Mouse (Mus musculus) lung, postnatal 0 days (tissue): Measurements from ENCODE around the gene Gna11. TPM values are rescaled to one million over a fixed set of nuclear protein-coding genes. Genes with fewer than 3 reads are reported as not detected.

Experiments
- ATAC-seq: fragments of 200-750 bp; cut with Nextera tagmentation; 2 replicates; pipeline ENCODE4 v1.8.0; 2017; ENCODE audit warnings: moderate library complexity
- DNase-seq: peaks from one replicate; pipeline ENCODE4 v3.0.0-alpha.2; 2016; ENCODE audit warnings: low spot score
- H3K27ac ChIP-seq: fragments of 300-500 bp; sonication (generic); 2 replicates; pipeline ENCODE4 v1.5.1; 2014; ENCODE audit warnings: antibody characterized with exemption, mild to moderate bottlenecking, low read length, mixed read lengths
- H3K27me3 ChIP-seq: fragments of 300-500 bp; sonication (generic); replicated peaks from 2 replicates; pipeline ENCODE4 v1.6.1; 2014; ENCODE audit warnings: low read length, mixed read lengths; ENCODE audit not compliant: insufficient read depth
- H3K36me3 ChIP-seq: fragments of 300-500 bp; sonication (generic); 2 replicates; pipeline ENCODE4 v1.6.1; 2014; ENCODE audit warnings: low read length, mixed read lengths; ENCODE audit not compliant: insufficient read depth
- H3K4me1 ChIP-seq: fragments of 300-500 bp; sonication (generic); 2 replicates; pipeline ENCODE4 v1.6.1; 2014; ENCODE audit warnings: antibody characterized with exemption, low read depth, low read length, mixed read lengths; ENCODE audit not compliant: insufficient read depth
- H3K4me2 ChIP-seq: fragments of 300-500 bp; sonication (generic); replicated peaks from 2 replicates; pipeline ENCODE4 v1.6.1; 2014; ENCODE audit warnings: low read depth, mild to moderate bottlenecking, low read length, moderate library complexity, mixed read lengths
- H3K4me3 ChIP-seq: fragments of 300-500 bp; sonication (generic); 2 replicates; pipeline ENCODE4 v1.5.1; 2014; ENCODE audit warnings: low read depth, low read length
- H3K9ac ChIP-seq: fragments of 300-500 bp; sonication (generic); replicated peaks from 2 replicates; pipeline ENCODE4 v1.6.1; 2014; ENCODE audit warnings: low read depth, mild to moderate bottlenecking
- H3K9me3 ChIP-seq: fragments of 300-500 bp; sonication (generic); 2 replicates; pipeline ENCODE4 v1.6.1; 2016; ENCODE audit warnings: low read length, mixed read lengths
- CTCF ChIP-seq: IDR thresholded peaks from 2 replicates; pipeline ENCODE4 v1.5.1; 2016; ENCODE audit warnings: antibody characterized with exemption, mild to moderate bottlenecking
- EP300 ChIP-seq: IDR thresholded peaks from 2 replicates; pipeline ENCODE4 v1.6.1; 2016; ENCODE audit warnings: antibody characterized with exemption, mild to moderate bottlenecking, control low read depth
- WGBS: fragments of 180-500 bp; shearing (Covaris S2); extraction: QIAGEN DNeasy Blood & Tissue Kit; methylation state at CpG from one replicate; pipeline ENCODE4 v1.1.7; 2014; 5-methylcytosine and 5-hydroxymethylcytosine counted together
- polyA plus RNA-seq: library from polyadenylated mRNA; unstranded; fragments of >200 nt; fragmentation: Nextera tagmentation; extraction: Ambion mirVana; gene quantifications from 2 replicates; pipeline ENCODE4 v1.2.1, GENCODE M21; 2015

The Gna11 gene
- polyA plus RNA-seq, 1 experiment from 2014 or later: 62.5 TPM

GRCm38 (mm10) chr10:81524051-81524605, 20.9 kb downstream of the Gna11 start, which contains the start of gene Gna15:
Gna15 (minus strand) TSS chr10:81524225.
- Histone ChIP-seq H3K27ac (peak within 1 kb of the TSS; percentile 38; the same call in 1 of the 2 replicates), H3K4me1 (peaks cover 6% of the 10 kb centered on the region; the same call in 1 of the 2 replicates), H3K36me3 (0 out of 2 replicates have a peak, but pooled peaks cover 5% of the 10 kb centered on the region), H3K4me3 (peak within 1 kb of the TSS; percentile 14), H3K9ac (peak within 1 kb of the TSS; percentile 23; the same call in 1 of the 2 replicates), H3K27me3 (no peaks in the 10 kb centered on the region), H3K9me3 (no peaks in the 10 kb centered on the region), H3K4me2 (peak within 1 kb of the TSS; percentile 45)
- TF ChIP-seq CTCF: no peak
- TF ChIP-seq EP300: no peak
- DNase-seq: peak; percentile 39
- WGBS: 3% methylated on average over 9 of the region's 9 CpGs
- ATAC-seq: peak; percentile 56

GRCm38 (mm10) chr10:81523570-81523969, 21.4 kb downstream of the Gna11 start:
- peak overlapping the region; percentile 45 for H3K4me2 ChIP-seq
- H3K4me1 ChIP-seq: peaks cover 6% of the 10 kb centered on the region; the same call in 1 of the 2 replicates
- DNase-seq (no peak), ATAC-seq (peak; percentile 6; the same call in 1 of the 2 replicates)
- no peaks in the 10 kb centered on the region for H3K9me3 ChIP-seq
- peak overlapping the region; percentile 38; the same call in 1 of the 2 replicates for H3K27ac ChIP-seq
- H3K9ac ChIP-seq: peak overlapping the region; percentile 23; the same call in 1 of the 2 replicates
- WGBS: 18% methylated on average over 19 of the region's 19 CpGs
- 0 out of 2 replicates have a peak, but pooled peaks cover under 1% of the 10 kb centered on the region for H3K36me3 ChIP-seq
- TF ChIP-seq EP300 (no peak), CTCF (no peak)
- H3K27me3 ChIP-seq: no peaks in the 10 kb centered on the region
- peak overlapping the region; percentile 14 for H3K4me3 ChIP-seq

GRCm38 (mm10) chr10:81523142-81523541, 21.8 kb downstream of the Gna11 start:
- DNase-seq (no peak), ATAC-seq (no peak)
- Histone ChIP-seq H3K36me3 (no peaks in the 10 kb centered on the region), H3K4me2 (no peak overlapping the region), H3K27ac (no peak overlapping the region), H3K27me3 (no peaks in the 10 kb centered on the region), H3K9me3 (no peaks in the 10 kb centered on the region), H3K9ac (no peak overlapping the region), H3K4me1 (peaks cover 6% of the 10 kb centered on the region; the same call in 1 of the 2 replicates), H3K4me3 (0 out of 2 replicates have a peak overlapping the region, but pooled peaks have one; percentile 14)
- TF ChIP-seq CTCF (no peak), EP300 (no peak)
- 67% methylated on average over 6 of the region's 6 CpGs for WGBS

- no peak overlapping the region for H3K9ac ChIP-seq
- H3K27me3 ChIP-seq: no peaks in the 10 kb centered on the region
- no peak overlapping the region for H3K4me3 ChIP-seq
- no peak overlapping the region for H3K4me2 ChIP-seq
- peaks cover 6% of the 10 kb centered on the region; the same call in 1 of the 2 replicates for H3K4me1 ChIP-seq
- no peaks in the 10 kb centered on the region for H3K9me3 ChIP-seq
- no peak for DNase-seq
- WGBS: 35% methylated on average over 3 of the region's 3 CpGs
- no peak overlapping the region for H3K27ac ChIP-seq
- H3K36me3 ChIP-seq: no peaks in the 10 kb centered on the region
- no peak for ATAC-seq
- TF ChIP-seq EP300 (no peak), CTCF (no peak)
These were observed 25.0 kb downstream of the Gna11 start for GRCm38 (mm10) chr10:81519978-81520365.

- Histone ChIP-seq H3K9me3 (no peaks in the 10 kb centered on the region), H3K4me1 (peaks cover 6% of the 10 kb centered on the region; the same call in 1 of the 2 replicates), H3K4me3 (no peak overlapping the region), H3K9ac (no peak overlapping the region), H3K27me3 (no peaks in the 10 kb centered on the region), H3K36me3 (no peaks in the 10 kb centered on the region), H3K27ac (no peak overlapping the region), H3K4me2 (no peak overlapping the region)
- 66% methylated on average over 6 of the region's 6 CpGs for WGBS
- ATAC-seq (0 out of 2 replicates have a peak, but pooled peaks have one; percentile 16), DNase-seq (no peak)
- TF ChIP-seq CTCF: no peak
- TF ChIP-seq EP300: no peak
These were observed 25.6 kb downstream of the Gna11 start for GRCm38 (mm10) chr10:81519227-81519977.

- no peak overlapping the region for H3K9ac ChIP-seq
- ATAC-seq: peak; percentile 67
- H3K27ac ChIP-seq: no peak overlapping the region
- peaks cover under 1% of the 10 kb centered on the region; the same call in 1 of the 2 replicates for H3K4me1 ChIP-seq
- H3K4me2 ChIP-seq: no peak overlapping the region
- no peaks in the 10 kb centered on the region for H3K27me3 ChIP-seq
- no peaks in the 10 kb centered on the region for H3K36me3 ChIP-seq
- H3K9me3 ChIP-seq: no peaks in the 10 kb centered on the region
- peak; percentile 67 for DNase-seq
- WGBS: 12% methylated on average over 4 of the region's 4 CpGs
- H3K4me3 ChIP-seq: no peak overlapping the region
- TF ChIP-seq CTCF: peak; percentile 83
- TF ChIP-seq EP300: no peak
These were observed 26.4 kb downstream of the Gna11 start for GRCm38 (mm10) chr10:81518546-81518945.
